Mouse (Mus musculus): Measurements from ENCODE around the gene Sh2d4b.

Gene Sh2d4b

GRCm38 (mm10) chr14:40906770-40907169, 13.7 kb upstream of the Sh2d4b start:
- DNase-seq (ENCODE audit: low read depth) = no peak

DNA sequence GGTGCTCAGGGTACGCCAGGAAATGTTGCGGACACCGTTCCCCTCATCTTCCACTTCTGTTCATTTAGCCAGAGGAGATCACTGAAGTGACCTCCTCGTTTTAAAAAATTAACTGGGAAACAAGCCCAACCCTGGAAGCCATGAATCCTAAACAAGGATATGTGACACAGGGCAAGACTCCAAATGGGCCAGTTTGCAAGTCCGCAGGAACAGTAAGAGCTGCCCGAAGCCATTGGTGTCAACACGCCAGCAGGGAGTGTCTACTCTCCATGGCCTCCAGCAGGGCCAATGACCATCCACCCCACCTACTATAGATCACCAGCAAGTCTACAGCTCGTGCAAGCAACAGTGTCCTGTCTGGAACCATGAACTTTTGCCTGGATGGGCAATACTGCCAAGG, 12.7 kb upstream of the Sh2d4b start:
- no peak for DNase-seq (ENCODE audit: low read depth)

GRCm38 (mm10) chr14:40902307-40903055, 9.4 kb upstream of the Sh2d4b start:
- DNase-seq (ENCODE audit: low read depth) = no peak

DNA sequence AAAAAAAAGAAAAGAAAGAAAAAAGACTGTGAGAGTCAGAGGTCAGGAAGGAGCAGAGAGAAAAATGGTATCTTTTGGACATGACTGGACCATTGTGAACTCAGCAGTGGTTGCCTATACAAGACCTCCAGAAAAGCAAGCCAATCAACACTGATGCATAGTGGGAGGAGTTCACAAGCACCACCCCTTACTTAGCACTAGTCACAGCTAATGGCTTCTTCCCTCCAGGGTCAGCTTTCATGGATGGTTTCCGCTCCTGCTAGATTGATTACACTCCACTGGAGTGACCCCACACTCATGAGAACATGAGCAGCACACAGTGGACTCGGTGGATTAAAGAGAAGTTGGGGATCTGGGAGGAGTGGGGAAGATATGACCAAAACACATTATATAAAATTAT, 7.2 kb upstream of the Sh2d4b start:
- DNase-seq (ENCODE audit: low read depth) = no peak

DNA sequence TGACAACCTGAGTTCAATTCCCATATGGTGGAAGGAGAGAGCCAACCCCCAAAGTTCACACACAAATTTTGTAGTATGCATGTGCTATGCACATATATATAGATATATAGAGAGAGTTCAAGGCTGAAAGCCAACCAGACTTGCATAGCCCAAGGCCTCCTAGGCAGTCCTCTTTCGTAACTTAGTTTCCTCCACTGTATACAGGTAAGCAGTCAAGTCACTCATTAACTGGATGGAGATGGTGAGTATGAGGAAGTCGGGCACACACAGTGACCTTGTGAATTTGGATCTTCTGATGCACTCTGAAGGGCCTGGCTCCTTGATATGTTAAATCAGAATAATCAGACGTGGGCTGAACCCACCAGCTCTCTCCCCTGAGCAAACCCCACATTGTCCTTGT, 4.8 kb upstream of the Sh2d4b start:
- DNase-seq (ENCODE audit: low read depth) = no peak

DNA sequence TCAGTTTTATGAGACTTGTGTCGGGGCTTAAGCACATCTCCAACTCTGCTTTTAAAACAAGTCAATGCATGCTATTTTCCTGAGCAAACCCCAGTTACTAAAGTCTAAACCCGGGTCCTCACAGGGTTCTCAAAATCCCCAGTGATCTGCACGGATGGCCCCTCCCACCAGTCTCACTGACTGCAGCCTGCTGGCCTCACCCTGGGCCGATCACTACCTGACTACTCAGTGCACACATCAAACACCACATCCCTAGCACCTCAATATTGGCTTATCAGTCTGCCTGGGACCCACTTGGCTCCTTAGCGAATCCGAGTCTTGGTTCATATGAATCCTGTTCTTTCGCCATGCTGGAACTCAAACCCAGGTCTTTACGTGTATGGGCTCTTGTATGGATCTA, 2.6 kb upstream of the Sh2d4b start:
- DNase-seq (ENCODE audit: low read depth) = no peak

- DNase-seq (ENCODE audit: low read depth) = peak; percentile 51
Measured at GRCm38 (mm10) chr14:40894576-40895247, 1.6 kb upstream of the Sh2d4b start.

GRCm38 (mm10) chr14:40893884-40894283, 818 bp upstream of the Sh2d4b start:
- DNase-seq (ENCODE audit: low read depth) = no peak

- DNase-seq (ENCODE audit: low read depth) = no peak
Measured at GRCm38 (mm10) chr14:40892326-40892825, 690 bp downstream of the Sh2d4b start.

DNA sequence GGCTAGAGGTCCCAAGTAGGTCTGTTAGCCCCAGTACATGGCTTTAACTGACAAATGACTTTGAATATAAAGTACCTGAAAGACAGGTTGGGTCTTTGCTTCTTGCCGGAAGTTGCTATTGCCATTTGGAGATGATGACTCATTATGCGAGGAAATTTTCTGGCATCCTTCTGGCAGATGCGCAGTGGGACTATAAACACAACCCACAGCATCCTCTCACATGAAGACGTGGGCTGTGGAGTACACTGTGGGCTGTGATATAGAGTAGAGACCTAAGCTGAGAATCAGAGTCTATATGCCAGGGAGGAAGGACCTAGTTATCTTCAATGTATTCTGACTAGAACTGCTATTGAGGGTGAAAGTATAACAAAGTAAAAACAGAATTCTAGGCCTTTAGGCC, 1.6 kb downstream of the Sh2d4b start:
- no peak for DNase-seq (ENCODE audit: low read depth)

DNA sequence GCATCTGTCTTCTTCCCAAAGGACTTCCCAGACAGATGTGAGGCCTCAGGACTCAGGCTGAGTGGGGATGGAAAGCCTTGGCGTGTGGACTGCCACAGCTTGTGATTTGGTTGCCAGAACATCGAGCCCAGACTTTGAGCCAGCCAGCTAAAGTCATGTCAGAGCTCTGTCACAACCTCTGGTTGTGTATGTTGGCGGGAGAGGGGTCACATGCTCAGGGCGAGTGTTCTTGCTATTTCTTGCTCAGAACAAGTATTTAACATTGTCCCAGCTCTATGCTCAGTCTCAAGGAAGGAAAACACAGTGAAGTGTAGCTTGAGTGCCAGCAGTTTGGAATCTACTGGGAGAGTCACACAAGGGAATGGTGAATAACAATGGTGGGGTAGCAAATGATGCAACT, 3.4 kb downstream of the Sh2d4b start:
- DNase-seq (ENCODE audit: low read depth) = no peak

GRCm38 (mm10) chr14:40889181-40889580, 3.9 kb downstream of the Sh2d4b start:
- DNase-seq (ENCODE audit: low read depth) = no peak

- DNase-seq (ENCODE audit: low read depth) = no peak
Measured at GRCm38 (mm10) chr14:40886428-40887202, 6.5 kb downstream of the Sh2d4b start.

DNA sequence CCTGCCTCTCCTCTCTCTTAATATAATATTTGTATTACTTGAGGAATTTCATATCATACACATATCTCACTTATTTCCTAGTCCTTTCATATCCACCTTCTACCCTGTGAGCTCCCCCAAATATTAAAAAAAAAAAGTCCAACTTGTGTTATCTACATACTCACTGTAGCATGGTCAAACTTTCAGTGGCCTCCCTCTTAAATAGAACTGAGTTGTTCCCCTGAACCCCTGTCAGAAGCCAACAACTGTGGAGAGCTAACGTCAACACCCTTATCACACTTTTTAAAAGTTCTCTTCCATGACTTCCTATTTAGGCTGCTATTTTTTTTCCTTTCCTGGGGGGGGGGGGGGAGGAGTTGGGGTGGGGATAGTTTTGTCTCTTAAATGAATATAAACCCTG, 7.3 kb downstream of the Sh2d4b start:
- no peak for DNase-seq (ENCODE audit: low read depth)

- no peak for DNase-seq (ENCODE audit: low read depth)
Measured at GRCm38 (mm10) chr14:40885225-40885624, 7.8 kb downstream of the Sh2d4b start.

- no peak for DNase-seq (ENCODE audit: low read depth)
Measured at GRCm38 (mm10) chr14:40874565-40874964, 18.5 kb downstream of the Sh2d4b start.

- DNase-seq (ENCODE audit: low read depth) = no peak
Measured at GRCm38 (mm10) chr14:40873961-40874360, 19.1 kb downstream of the Sh2d4b start.

- no peak for DNase-seq (ENCODE audit: low read depth)
Measured at GRCm38 (mm10) chr14:40870598-40870997, 22.5 kb downstream of the Sh2d4b start.

GRCm38 (mm10) chr14:40864811-40865514, 28.1 kb downstream of the Sh2d4b start:
- no peak for DNase-seq (ENCODE audit: low read depth)

GRCm38 (mm10) chr14:40863659-40864058, 29.4 kb downstream of the Sh2d4b start:
- DNase-seq (ENCODE audit: low read depth) = no peak

- no peak for DNase-seq (ENCODE audit: low read depth)
Measured at GRCm38 (mm10) chr14:40863022-40863421, 30.0 kb downstream of the Sh2d4b start.

GRCm38 (mm10) chr14:40852978-40853377, 40.1 kb downstream of the Sh2d4b start:
- no peak for DNase-seq (ENCODE audit: low read depth)
